Mouse (Mus musculus) CH12.LX (cell line): Measurements from ENCODE around the gene Grb2. TPM values are rescaled to one million over a fixed set of nuclear protein-coding genes. Genes with fewer than 3 reads are reported as not detected.

Source experiments
- DNase-seq: peaks from one replicate; pipeline ENCODE4 v3.0.0-alpha.2; 2013; ENCODE audit errors: extremely low read depth
- H3K27ac ChIP-seq: 2 replicates; pipeline ENCODE4 v1.5.1; 2012; ENCODE audit warnings: low read depth, mild to moderate bottlenecking, control low read depth, moderate library complexity; ENCODE audit not compliant: insufficient read depth
- H3K27me3 ChIP-seq: replicated peaks from 2 replicates; pipeline ENCODE3; 2012; ENCODE audit warnings: inconsistent platforms
- H3K36me3 ChIP-seq, 2 experiments: replicated peaks in 1 of 2; 2 replicates each; pipeline versions ENCODE3 to v1.6.1; 2012; ENCODE audit warnings: inconsistent platforms in 1 of 2, low read length in 1 of 2, mild to moderate bottlenecking in 1 of 2, mixed read lengths in 1 of 2, moderate library complexity in 1 of 2; ENCODE audit not compliant: control insufficient read depth in 1 of 2, insufficient read depth in 1 of 2
- H3K4me1 ChIP-seq, 2 experiments: 2 replicates each; pipeline ENCODE4 v1.6.1; 2012; ENCODE audit warnings: inconsistent platforms in 1 of 2, moderate library complexity in 1 of 2; ENCODE audit not compliant: insufficient read depth in 2 of 2, control insufficient read depth in 1 of 2
- H3K4me2 ChIP-seq: 2 replicates; pipeline ENCODE4 v1.6.1; 2012; ENCODE audit warnings: low read depth, mild to moderate bottlenecking, control low read depth; ENCODE audit not compliant: poor library complexity, insufficient read depth, severe bottlenecking
- H3K4me3 ChIP-seq, 3 experiments: fragments of 150-350 bp in 1 of 3; sonication (generic) in 1 of 3; replicated peaks in 1 of 3; 2 replicates each; pipeline versions ENCODE3 to v1.5.1; 2011 to 2012; ENCODE audit warnings: low read depth in 2 of 3, low read length in 2 of 3, mild to moderate bottlenecking in 2 of 3, moderate library complexity in 2 of 3, control low read depth in 1 of 3, improper control_type of control experiment in 1 of 3, inconsistent platforms in 1 of 3, mixed read lengths in 1 of 3; ENCODE audit not compliant: poor library complexity in 1 of 3
- H3K79me2 ChIP-seq: replicated peaks from 2 replicates; pipeline ENCODE4 v1.6.1; 2012; ENCODE audit warnings: mild to moderate bottlenecking, moderate library complexity; ENCODE audit not compliant: control insufficient read depth, poor library complexity, insufficient read depth, severe bottlenecking; ENCODE audit errors: extremely low read depth
- H3K9ac ChIP-seq: 2 replicates; pipeline ENCODE4 v1.6.1; 2012; ENCODE audit warnings: low read depth, mild to moderate bottlenecking, control low read depth, moderate library complexity; ENCODE audit not compliant: insufficient read depth
- H3K9me3 ChIP-seq: replicated peaks from 2 replicates; pipeline ENCODE3; 2012; ENCODE audit warnings: low read length, inconsistent platforms, mixed read lengths
- BHLHE40 ChIP-seq: IDR thresholded peaks from 2 replicates; pipeline ENCODE4 v1.6.1; 2011; ENCODE audit warnings: mild to moderate bottlenecking, low read depth, low read length, improper control_type of control experiment
- CHD1 ChIP-seq: IDR thresholded peaks from 2 replicates; pipeline ENCODE4 v1.6.1; 2012; ENCODE audit warnings: low read depth, low read length, improper control_type of control experiment, inconsistent platforms
- CHD2 ChIP-seq: IDR thresholded peaks from 2 replicates; pipeline ENCODE4 v1.6.1; 2011; ENCODE audit warnings: low read length, improper control_type of control experiment
- CTCF ChIP-seq, 2 experiments: IDR thresholded peaks in 1 of 2; conservative IDR thresholded peaks in 1 of 2; 2 replicates each; pipeline ENCODE4 v1.5.1; 2011 to 2012; ENCODE audit warnings: low read depth in 2 of 2, low read length in 2 of 2, improper control_type of control experiment in 1 of 2, inconsistent platforms in 1 of 2, mild to moderate bottlenecking in 1 of 2, moderate library complexity in 1 of 2
- E2F4 ChIP-seq: IDR thresholded peaks from 2 replicates; pipeline ENCODE4 v1.6.1; 2011; ENCODE audit warnings: low read depth, low read length, improper control_type of control experiment; ENCODE audit not compliant: insufficient replicate concordance
- ELF1 ChIP-seq: IDR thresholded peaks from 2 replicates; pipeline ENCODE4 v1.6.1; 2014; ENCODE audit warnings: low read depth, mild to moderate bottlenecking, inconsistent platforms, low read length, improper control_type of control experiment
- EP300 ChIP-seq: IDR thresholded peaks from 2 replicates; pipeline ENCODE4 v1.6.1; 2011; ENCODE audit warnings: low read length, improper control_type of control experiment
- ETS1 ChIP-seq: conservative IDR thresholded peaks from 2 replicates; pipeline ENCODE4 v1.6.1; 2012; ENCODE audit warnings: low read depth, mild to moderate bottlenecking, inconsistent platforms, low read length, improper control_type of control experiment, moderate library complexity
- GABPA ChIP-seq: IDR thresholded peaks from 2 replicates; pipeline ENCODE4 v1.6.1; 2012; ENCODE audit warnings: low read depth, low read length, improper control_type of control experiment, inconsistent platforms; ENCODE audit not compliant: insufficient replicate concordance
- IRF4 ChIP-seq: IDR thresholded peaks from 2 replicates; pipeline ENCODE4 v1.6.1; 2014; ENCODE audit warnings: low read depth, mild to moderate bottlenecking, inconsistent platforms, low read length, improper control_type of control experiment
- JUN ChIP-seq: IDR thresholded peaks from 2 replicates; pipeline ENCODE4 v1.6.1; 2011; ENCODE audit warnings: low read depth, mild to moderate bottlenecking, low read length, improper control_type of control experiment, moderate library complexity; ENCODE audit not compliant: insufficient read depth
- JUND ChIP-seq: conservative IDR thresholded peaks from 2 replicates; pipeline ENCODE4 v1.6.1; 2011; ENCODE audit warnings: low read depth, low read length, improper control_type of control experiment
- KAT2A ChIP-seq: IDR thresholded peaks from 2 replicates; pipeline ENCODE4 v1.6.1; 2012; ENCODE audit warnings: low read length, improper control_type of control experiment, inconsistent platforms; ENCODE audit not compliant: insufficient replicate concordance
- MAFK ChIP-seq: IDR thresholded peaks from 2 replicates; pipeline ENCODE4 v1.6.1; 2011; ENCODE audit warnings: low read length, improper control_type of control experiment; ENCODE audit not compliant: insufficient replicate concordance
- MAX ChIP-seq: IDR thresholded peaks from 2 replicates; pipeline ENCODE4 v1.6.1; 2011; ENCODE audit warnings: low read length, improper control_type of control experiment
- MAZ ChIP-seq: IDR thresholded peaks from 2 replicates; pipeline ENCODE4 v1.6.1; 2012; ENCODE audit warnings: low read depth, mild to moderate bottlenecking, inconsistent platforms, low read length, improper control_type of control experiment, moderate library complexity
- MEF2A ChIP-seq: IDR thresholded peaks from 2 replicates; pipeline ENCODE4 v1.6.1; 2014; ENCODE audit warnings: low read depth, mild to moderate bottlenecking, inconsistent platforms, low read length, improper control_type of control experiment, borderline replicate concordance
- MXI1 ChIP-seq: IDR thresholded peaks from 2 replicates; pipeline ENCODE4 v1.6.1; 2011; ENCODE audit warnings: mild to moderate bottlenecking, low read depth, low read length, improper control_type of control experiment
- MYC ChIP-seq: IDR thresholded peaks from 2 replicates; pipeline ENCODE4 v1.6.1; 2011; ENCODE audit warnings: low read depth, mild to moderate bottlenecking, improper control_type of control experiment, low read length
- NELFE ChIP-seq: IDR thresholded peaks from 2 replicates; pipeline ENCODE4 v1.6.1; 2011; ENCODE audit warnings: low read depth, low read length, improper control_type of control experiment
- NRF1 ChIP-seq: IDR thresholded peaks from 2 replicates; pipeline ENCODE4 v1.6.1; 2014; ENCODE audit warnings: low read depth, mild to moderate bottlenecking, inconsistent platforms, low read length, improper control_type of control experiment, moderate library complexity
- PAX5 ChIP-seq: IDR thresholded peaks from 2 replicates; pipeline ENCODE4 v1.6.1; 2012; ENCODE audit warnings: low read length, inconsistent platforms, mixed read lengths
- POLR2A ChIP-seq: IDR thresholded peaks from 2 replicates; pipeline ENCODE4 v1.6.1; 2011; ENCODE audit warnings: low read depth, mild to moderate bottlenecking, improper control_type of control experiment, low read length
- POLR2AphosphoS2 ChIP-seq: IDR thresholded peaks from 2 replicates; pipeline ENCODE4 v1.6.1; 2011; ENCODE audit warnings: low read depth, low read length, improper control_type of control experiment
- RAD21 ChIP-seq: IDR thresholded peaks from 2 replicates; pipeline ENCODE4 v1.6.1; 2011; ENCODE audit warnings: low read depth, mild to moderate bottlenecking, low read length, improper control_type of control experiment, moderate library complexity
- RCOR1 ChIP-seq: conservative IDR thresholded peaks from 2 replicates; pipeline ENCODE4 v1.6.1; 2012; ENCODE audit warnings: low read depth, mild to moderate bottlenecking, inconsistent platforms, low read length, improper control_type of control experiment
- SIN3A ChIP-seq: IDR thresholded peaks from 2 replicates; pipeline ENCODE4 v1.6.1; 2012; ENCODE audit warnings: low read length, improper control_type of control experiment, inconsistent platforms
- SMC3 ChIP-seq: IDR thresholded peaks from 2 replicates; pipeline ENCODE4 v1.6.1; 2011; ENCODE audit warnings: low read depth, low read length, improper control_type of control experiment
- TBP ChIP-seq: conservative IDR thresholded peaks from 2 replicates; pipeline ENCODE4 v1.6.1; 2011; ENCODE audit warnings: low read depth, low read length, improper control_type of control experiment
- TCF12 ChIP-seq: IDR thresholded peaks from 2 replicates; pipeline ENCODE4 v1.6.1; 2014; ENCODE audit warnings: low read depth, mild to moderate bottlenecking, inconsistent platforms, low read length, improper control_type of control experiment
- UBTF ChIP-seq: IDR thresholded peaks from 2 replicates; pipeline ENCODE4 v1.6.1; 2012; ENCODE audit warnings: low read depth, mild to moderate bottlenecking, inconsistent platforms, low read length, improper control_type of control experiment, moderate library complexity
- USF1 ChIP-seq: IDR thresholded peaks from 2 replicates; pipeline ENCODE4 v1.6.1; 2014; ENCODE audit warnings: low read depth, mild to moderate bottlenecking, inconsistent platforms, low read length, improper control_type of control experiment
- USF2 ChIP-seq: conservative IDR thresholded peaks from 2 replicates; pipeline ENCODE4 v1.6.1; 2011; ENCODE audit warnings: low read depth, low read length, improper control_type of control experiment
- ZC3H11A ChIP-seq: IDR thresholded peaks from 2 replicates; pipeline ENCODE4 v1.6.1; 2012; ENCODE audit warnings: low read depth, mild to moderate bottlenecking, inconsistent platforms, low read length, improper control_type of control experiment
- ZKSCAN1 ChIP-seq: IDR thresholded peaks from 2 replicates; pipeline ENCODE4 v1.6.1; 2012; ENCODE audit warnings: low read depth, inconsistent platforms, low read length, improper control_type of control experiment, borderline replicate concordance
- ZMIZ1 ChIP-seq: IDR thresholded peaks from 2 replicates; pipeline ENCODE4 v1.6.1; 2012; ENCODE audit warnings: low read depth, mild to moderate bottlenecking, inconsistent platforms, low read length, improper control_type of control experiment
- ZNF384 ChIP-seq: IDR thresholded peaks from 2 replicates; pipeline ENCODE4 v1.6.1; 2012; ENCODE audit warnings: low read depth, low read length, improper control_type of control experiment, inconsistent platforms
- dilution Hi-C: fragments of 300-500 bp; cut with MboI; formaldehyde crosslinking; loops from 2 replicates; pipeline ENCODE4 v1.14.3; 2020; ENCODE audit warnings: low sequenced_read_pairs; ENCODE audit not compliant: extremely low pct_unique_long_range_greater_than_20kb, extremely low pct_ligation_motif_present
- in situ Hi-C: fragments of 300-500 bp; cut with MboI; formaldehyde crosslinking; loops from 3 replicates; pipeline ENCODE4 v1.14.3; 2019; ENCODE audit warnings: low sequenced_read_pairs, low pct_ligation_motif_present, low pct_unique_long_range_greater_than_20kb, mixed read lengths
- polyA plus RNA-seq: library from polyadenylated mRNA; unstranded; fragments of >175 nt; gene quantifications from 2 replicates; pipeline ENCODE4 v1.2.1, GENCODE M21; 2012; ENCODE audit warnings: low read depth; ENCODE audit not compliant: insufficient read length
- total RNA-seq, 2 experiments: library from RNA; depleted of rRNA; stranded (reverse); fragments of 300-350 nt in 1 of 2; fragments of >200 nt in 1 of 2; gene quantifications; 2 replicates each; pipeline ENCODE4 v1.2.3; 2012 to 2014

The Grb2 gene
- total and polyA plus RNA-seq, 3 experiments = 63.6 to 241 (median 117) TPM

GRCm38 (mm10) chr11:115613138-115613945 is 95.1 kb downstream of the Grb2 start:
- dilution Hi-C loops = no loop called here
- DNase-seq = peak; percentile 80
- peak overlapping the region; percentile 60 to 75 (median 74) for H3K4me3 ChIP-seq
- H3K9ac ChIP-seq = peak overlapping the region; percentile 95; the same call in 1 of the 2 replicates
- no peaks in the 10 kb centered on the region for H3K27me3 ChIP-seq
- H3K27ac ChIP-seq = peak overlapping the region; percentile 97
- peak overlapping the region; percentile 69 for H3K4me2 ChIP-seq
- H3K79me2 ChIP-seq = peaks cover 31% of the 10 kb centered on the region
- H3K9me3 ChIP-seq = no peaks in the 10 kb centered on the region
- H3K4me1 ChIP-seq = peaks cover 29 to 83% of the 10 kb centered on the region in 2 experiments
- in situ Hi-C loops = loop anchor here (25.0 kb wide), 1 partner anchor 399 kb away; the partner anchor contains the start of gene Galk1
- peaks cover 69 to 81% of the 10 kb centered on the region in 2 experiments for H3K36me3 ChIP-seq
- 0 out of 2 replicates have a peak, but pooled peaks have one; percentile 11 for TF ChIP-seq ELF1
- no peak for TF ChIP-seq NRF1
- 0 out of 2 replicates have a peak, but pooled peaks have one; percentile 55 for TF ChIP-seq UBTF
- TF ChIP-seq JUN = no peak
- no peak; the same call in 1 of the 2 replicates for TF ChIP-seq POLR2A
- TF ChIP-seq CTCF (conservative IDR thresholded peaks at IDR 0.05 in 1 of 2, IDR thresholded peaks at IDR 0.05 in 1 of 2; ENCODE audit: low read depth in 2 of 2, low read length in 2 of 2) = no peak
- peak; percentile 37; the same call in 1 of the 2 replicates for TF ChIP-seq TBP
- TF ChIP-seq MYC = 0 out of 2 replicates have a peak, but pooled peaks have one; percentile 2
- no peak for TF ChIP-seq RCOR1
- peak; percentile 67 for TF ChIP-seq CHD1
- no peak for TF ChIP-seq USF1
- no peak for TF ChIP-seq MAFK
- TF ChIP-seq KAT2A = no peak
- no peak; the same call in 1 of the 2 replicates for TF ChIP-seq USF2
- TF ChIP-seq NELFE = no peak; the same call in 1 of the 2 replicates
- no peak for TF ChIP-seq E2F4
- 0 out of 2 replicates have a peak, but pooled peaks have one; percentile 27 for TF ChIP-seq JUND
- TF ChIP-seq ZMIZ1 = no peak; the same call in 1 of the 2 replicates
- TF ChIP-seq GABPA = no peak
- TF ChIP-seq ETS1 = no peak
- 0 out of 2 replicates have a peak, but pooled peaks have one; percentile 14 for TF ChIP-seq SIN3A
- TF ChIP-seq CHD2 = no peak; the same call in 1 of the 2 replicates
- no peak for TF ChIP-seq MXI1
- TF ChIP-seq ZC3H11A = no peak
- 0 out of 2 replicates have a peak, but pooled peaks have one; percentile 31 for TF ChIP-seq EP300
- no peak for TF ChIP-seq SMC3
- TF ChIP-seq IRF4 = 0 out of 2 replicates have a peak, but pooled peaks have one; percentile 16
- no peak for TF ChIP-seq MAX
- TF ChIP-seq ZKSCAN1 = no peak
- no peak for TF ChIP-seq MAZ
- TF ChIP-seq TCF12 = no peak
- no peak for TF ChIP-seq PAX5
- TF ChIP-seq BHLHE40 = no peak
- TF ChIP-seq MEF2A = peak; percentile 17; the same call in 1 of the 2 replicates
- TF ChIP-seq ZNF384 = peak; percentile 85
- TF ChIP-seq POLR2AphosphoS2 = peak; percentile 96
- no peak for TF ChIP-seq RAD21
